Mouse (Mus musculus): ENCODE measurements around the gene Ccnd3. TPM values are rescaled to one million over a fixed set of nuclear protein-coding genes. Genes with fewer than 3 reads are reported as not detected.
A peak's percentile ranks its signal among the peaks of the same experiment; 100 is the strongest.

Gene Ccnd3
- polyA plus RNA-seq, 1 experiment from 2014 or later: 276 TPM

DNA sequence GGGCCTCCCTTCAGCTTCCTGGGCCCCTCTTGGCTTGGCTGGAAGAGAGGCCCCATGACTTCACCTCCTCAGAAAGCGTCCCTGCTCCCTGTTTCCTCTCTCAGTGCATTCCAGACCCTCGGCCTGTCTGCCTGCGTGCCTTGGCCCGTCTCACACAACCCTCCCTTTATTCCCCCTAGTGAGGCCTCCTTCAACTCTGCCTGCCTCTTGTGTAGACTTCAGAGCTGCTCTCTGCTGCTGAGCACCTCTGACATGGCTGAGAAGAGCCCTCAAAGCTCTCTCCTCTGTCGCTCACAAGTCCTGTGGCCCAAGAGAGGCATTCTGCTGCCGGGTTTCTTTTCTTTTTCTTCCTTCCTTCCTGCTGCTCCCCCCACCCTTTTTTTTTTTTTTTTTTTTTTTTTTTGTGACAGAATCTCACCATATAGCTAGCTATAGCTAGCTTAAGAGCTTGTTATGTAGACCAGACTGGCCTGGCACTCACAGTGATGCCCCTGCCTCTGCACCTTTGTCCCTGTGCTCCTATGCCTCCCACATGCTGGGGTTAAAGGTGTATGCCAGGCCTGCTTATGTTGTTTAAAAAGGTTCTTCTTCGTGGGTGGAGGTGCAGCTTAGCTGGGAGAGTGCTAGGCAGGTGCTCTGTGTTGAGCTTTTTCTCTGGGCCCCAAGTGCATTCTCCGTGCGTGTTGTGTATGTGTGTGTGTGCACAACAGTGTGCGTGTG, 22.9 kb downstream of the Ccnd3 start:
- H3K27me3 ChIP-seq (ENCODE audit: control insufficient read depth, insufficient read depth, low read length): no peaks in the 10 kb centered on the region
- H3K9me3 ChIP-seq (ENCODE audit: control insufficient read depth, low read length): no peaks in the 10 kb centered on the region
- H3K27ac ChIP-seq (ENCODE audit: low read depth, low read length): peak overlapping the region; percentile 81
- WGBS: 36% methylated on average over 10 of the region's 10 CpGs
- no peak overlapping the region for H3K4me2 ChIP-seq (replicated peaks; ENCODE audit: low read depth, low read length)
- H3K9ac ChIP-seq (ENCODE audit: low read depth, low read length): peak overlapping the region; percentile 38; the same call in 1 of the 2 replicates
- ATAC-seq (ENCODE audit: low FRiP score, low TSS enrichment): peak; percentile 81
- H3K4me3 ChIP-seq (ENCODE audit: low read length): no peak overlapping the region
- H3K4me1 ChIP-seq (ENCODE audit: control insufficient read depth, insufficient read depth, low read length): peaks cover 28% of the 10 kb centered on the region
- H3K36me3 ChIP-seq (ENCODE audit: control insufficient read depth, insufficient read depth, low read length): no peaks in the 10 kb centered on the region

GRCm38 (mm10) chr17:47528919-47529318, 24.1 kb downstream of the Ccnd3 start:
- WGBS: 85% methylated on average over 8 of the region's 8 CpGs

DNA sequence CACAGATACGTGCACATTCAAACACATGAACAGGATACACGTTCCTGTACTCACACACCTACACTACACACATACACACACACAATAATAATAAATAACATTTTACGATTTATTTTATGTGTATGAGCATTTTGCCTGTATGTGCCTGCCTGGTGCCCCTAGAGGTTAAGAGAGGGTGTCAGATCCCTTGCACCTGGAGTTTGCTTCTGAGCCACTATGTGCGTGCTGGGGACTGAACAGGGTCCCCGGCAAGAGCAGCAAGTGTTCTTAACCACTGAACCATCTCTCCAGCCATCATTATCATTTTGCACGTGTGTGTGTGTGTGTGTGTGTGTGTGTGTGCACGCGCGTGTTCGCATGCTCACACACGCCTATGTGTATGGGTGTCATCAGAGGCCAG, 24.7 kb downstream of the Ccnd3 start:
- 88% methylated on average over 11 of the region's 11 CpGs for WGBS
- H3K4me1 ChIP-seq (ENCODE audit: control insufficient read depth, insufficient read depth, low read length): peaks cover 18% of the 10 kb centered on the region
- H3K4me3 ChIP-seq (ENCODE audit: low read length): no peak overlapping the region
- no peaks in the 10 kb centered on the region for H3K36me3 ChIP-seq (ENCODE audit: control insufficient read depth, insufficient read depth, low read length)
- H3K9me3 ChIP-seq (ENCODE audit: control insufficient read depth, low read length): no peaks in the 10 kb centered on the region
- H3K9ac ChIP-seq (ENCODE audit: low read depth, low read length): no peak overlapping the region
- H3K4me2 ChIP-seq (replicated peaks; ENCODE audit: low read depth, low read length): no peak overlapping the region
- ATAC-seq (ENCODE audit: low FRiP score, low TSS enrichment): no peak
- H3K27me3 ChIP-seq (ENCODE audit: control insufficient read depth, insufficient read depth, low read length): no peaks in the 10 kb centered on the region
- H3K27ac ChIP-seq (ENCODE audit: low read depth, low read length): no peak overlapping the region

More at GRCm38 (mm10) chr17:47528919-47529318, 24.1 kb downstream of the Ccnd3 start:
- Histone ChIP-seq H3K4me1 (ENCODE audit: control insufficient read depth, insufficient read depth, low read length) (peaks cover 18% of the 10 kb centered on the region), H3K9ac (ENCODE audit: low read depth, low read length) (no peak overlapping the region), H3K27me3 (ENCODE audit: control insufficient read depth, insufficient read depth, low read length) (no peaks in the 10 kb centered on the region), H3K36me3 (ENCODE audit: control insufficient read depth, insufficient read depth, low read length) (no peaks in the 10 kb centered on the region), H3K9me3 (ENCODE audit: control insufficient read depth, low read length) (no peaks in the 10 kb centered on the region), H3K27ac (ENCODE audit: low read depth, low read length) (no peak overlapping the region), H3K4me3 (ENCODE audit: low read length) (no peak overlapping the region), H3K4me2 (replicated peaks; ENCODE audit: low read depth, low read length) (no peak overlapping the region)
- ATAC-seq (ENCODE audit: low FRiP score, low TSS enrichment): no peak

- H3K4me3 ChIP-seq (ENCODE audit: low read length): no peak overlapping the region
- H3K9ac ChIP-seq (ENCODE audit: low read depth, low read length): no peak overlapping the region
- no peaks in the 10 kb centered on the region for H3K36me3 ChIP-seq (ENCODE audit: control insufficient read depth, insufficient read depth, low read length)
- H3K4me1 ChIP-seq (ENCODE audit: control insufficient read depth, insufficient read depth, low read length): peaks cover 18% of the 10 kb centered on the region
- H3K27me3 ChIP-seq (ENCODE audit: control insufficient read depth, insufficient read depth, low read length): no peaks in the 10 kb centered on the region
- no peaks in the 10 kb centered on the region for H3K9me3 ChIP-seq (ENCODE audit: control insufficient read depth, low read length)
- H3K27ac ChIP-seq (ENCODE audit: low read depth, low read length): no peak overlapping the region
- 62% methylated on average over 10 of the region's 10 CpGs for WGBS
- ATAC-seq (ENCODE audit: low FRiP score, low TSS enrichment): no peak
- no peak overlapping the region for H3K4me2 ChIP-seq (replicated peaks; ENCODE audit: low read depth, low read length)
Measured at GRCm38 (mm10) chr17:47531387-47531818, 26.6 kb downstream of the Ccnd3 start.

- Histone ChIP-seq H3K27ac (ENCODE audit: low read depth, low read length) (no peak overlapping the region), H3K36me3 (ENCODE audit: control insufficient read depth, insufficient read depth, low read length) (no peaks in the 10 kb centered on the region), H3K27me3 (ENCODE audit: control insufficient read depth, insufficient read depth, low read length) (no peaks in the 10 kb centered on the region), H3K4me2 (replicated peaks; ENCODE audit: low read depth, low read length) (no peak overlapping the region), H3K9me3 (ENCODE audit: control insufficient read depth, low read length) (no peaks in the 10 kb centered on the region), H3K4me1 (ENCODE audit: control insufficient read depth, insufficient read depth, low read length) (peaks cover 11% of the 10 kb centered on the region; the same call in 1 of the 2 replicates), H3K9ac (ENCODE audit: low read depth, low read length) (no peak overlapping the region), H3K4me3 (ENCODE audit: low read length) (no peak overlapping the region)
- WGBS: 91% methylated on average over 5 of the region's 5 CpGs
- no peak for ATAC-seq (ENCODE audit: low FRiP score, low TSS enrichment)
Measured at GRCm38 (mm10) chr17:47532364-47532763, 27.5 kb downstream of the Ccnd3 start.

GRCm38 (mm10) chr17:47533691-47534090, 28.8 kb downstream of the Ccnd3 start:
- WGBS: 97% methylated on average over 13 of the region's 13 CpGs
- H3K4me1 ChIP-seq (ENCODE audit: control insufficient read depth, insufficient read depth, low read length): no peaks in the 10 kb centered on the region

DNA sequence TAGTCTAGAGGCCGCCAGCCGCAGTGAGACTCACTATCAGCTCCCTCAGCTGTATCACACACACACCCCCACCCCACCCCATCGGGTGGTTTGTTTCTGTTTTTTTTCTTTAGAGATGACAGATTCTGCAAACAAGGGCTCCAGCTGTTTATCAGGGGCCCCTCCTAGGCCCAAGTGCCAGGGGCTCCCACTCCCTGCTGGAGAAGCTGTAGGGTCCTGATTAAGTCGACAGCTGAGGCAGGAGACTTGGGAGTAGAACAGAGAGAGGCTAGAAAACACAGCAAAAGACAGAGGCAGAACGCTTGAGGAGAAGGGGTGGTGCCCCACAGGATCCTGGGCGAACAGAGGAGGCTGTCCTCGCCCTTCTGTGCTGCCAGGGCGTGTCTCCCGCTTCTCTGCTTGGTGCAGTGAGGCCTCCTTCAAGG, 31.0 kb downstream of the Ccnd3 start:
- no peaks in the 10 kb centered on the region for H3K36me3 ChIP-seq (ENCODE audit: control insufficient read depth, insufficient read depth, low read length)
- H3K27ac ChIP-seq (ENCODE audit: low read depth, low read length): no peak overlapping the region
- H3K9ac ChIP-seq (ENCODE audit: low read depth, low read length): no peak overlapping the region
- no peaks in the 10 kb centered on the region for H3K27me3 ChIP-seq (ENCODE audit: control insufficient read depth, insufficient read depth, low read length)
- no peak overlapping the region for H3K4me3 ChIP-seq (ENCODE audit: low read length)
- no peaks in the 10 kb centered on the region for H3K9me3 ChIP-seq (ENCODE audit: control insufficient read depth, low read length)
- no peak for ATAC-seq (ENCODE audit: low FRiP score, low TSS enrichment)
- no peaks in the 10 kb centered on the region for H3K4me1 ChIP-seq (ENCODE audit: control insufficient read depth, insufficient read depth, low read length)
- WGBS: 77% methylated on average over 9 of the region's 9 CpGs
- no peak overlapping the region for H3K4me2 ChIP-seq (replicated peaks; ENCODE audit: low read depth, low read length)

More at GRCm38 (mm10) chr17:47533691-47534090, 28.8 kb downstream of the Ccnd3 start:
- Histone ChIP-seq H3K9ac (ENCODE audit: low read depth, low read length) (no peak overlapping the region), H3K36me3 (ENCODE audit: control insufficient read depth, insufficient read depth, low read length) (no peaks in the 10 kb centered on the region), H3K9me3 (ENCODE audit: control insufficient read depth, low read length) (no peaks in the 10 kb centered on the region), H3K27me3 (ENCODE audit: control insufficient read depth, insufficient read depth, low read length) (no peaks in the 10 kb centered on the region), H3K27ac (ENCODE audit: low read depth, low read length) (no peak overlapping the region), H3K4me3 (ENCODE audit: low read length) (no peak overlapping the region), H3K4me2 (replicated peaks; ENCODE audit: low read depth, low read length) (no peak overlapping the region)
- no peak for ATAC-seq (ENCODE audit: low FRiP score, low TSS enrichment)

DNA sequence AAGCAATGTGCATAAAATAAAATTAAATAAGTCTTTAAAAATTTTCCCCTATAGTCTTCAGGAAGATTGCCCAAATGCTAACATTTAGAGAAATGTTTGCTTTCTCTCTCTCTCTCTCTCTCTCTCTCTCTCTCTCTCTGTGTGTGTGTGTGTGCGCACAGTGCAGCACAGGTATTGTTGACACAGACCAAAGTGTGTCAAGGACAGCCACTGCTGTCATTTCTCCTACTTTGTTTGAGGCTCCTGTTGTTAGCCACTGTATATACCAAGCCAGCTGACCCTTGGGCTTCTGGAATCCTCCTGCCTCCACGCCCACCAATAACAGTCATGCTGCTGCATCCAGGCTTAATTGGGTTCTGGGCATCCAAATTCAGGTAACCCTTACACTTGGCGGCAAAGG, 33.2 kb downstream of the Ccnd3 start:
- 88% methylated on average over 3 of the region's 3 CpGs for WGBS

GRCm38 (mm10) chr17:47539128-47539527, 34.3 kb downstream of the Ccnd3 start:
- Histone ChIP-seq H3K36me3 (ENCODE audit: control insufficient read depth, insufficient read depth, low read length) (no peaks in the 10 kb centered on the region), H3K9me3 (ENCODE audit: control insufficient read depth, low read length) (no peaks in the 10 kb centered on the region), H3K4me3 (ENCODE audit: low read length) (no peak overlapping the region), H3K4me2 (replicated peaks; ENCODE audit: low read depth, low read length) (no peak overlapping the region), H3K27ac (ENCODE audit: low read depth, low read length) (no peak overlapping the region), H3K27me3 (ENCODE audit: control insufficient read depth, insufficient read depth, low read length) (no peaks in the 10 kb centered on the region), H3K4me1 (ENCODE audit: control insufficient read depth, insufficient read depth, low read length) (no peaks in the 10 kb centered on the region), H3K9ac (ENCODE audit: low read depth, low read length) (no peak overlapping the region)
- 94% methylated on average over 4 of the region's 4 CpGs for WGBS
- no peak for ATAC-seq (ENCODE audit: low FRiP score, low TSS enrichment)

More for the DNA sequence above, 33.2 kb downstream of the Ccnd3 start:
- no peaks in the 10 kb centered on the region for H3K36me3 ChIP-seq (ENCODE audit: control insufficient read depth, insufficient read depth, low read length)
- no peak for ATAC-seq (ENCODE audit: low FRiP score, low TSS enrichment)
- H3K27me3 ChIP-seq (ENCODE audit: control insufficient read depth, insufficient read depth, low read length): no peaks in the 10 kb centered on the region
- H3K9ac ChIP-seq (ENCODE audit: low read depth, low read length): no peak overlapping the region
- no peak overlapping the region for H3K4me3 ChIP-seq (ENCODE audit: low read length)
- H3K9me3 ChIP-seq (ENCODE audit: control insufficient read depth, low read length): no peaks in the 10 kb centered on the region
- no peak overlapping the region for H3K27ac ChIP-seq (ENCODE audit: low read depth, low read length)
- H3K4me2 ChIP-seq (replicated peaks; ENCODE audit: low read depth, low read length): no peak overlapping the region
- no peaks in the 10 kb centered on the region for H3K4me1 ChIP-seq (ENCODE audit: control insufficient read depth, insufficient read depth, low read length)

All from kidney, embryonic 14.5 days (tissue).